Mouse (Mus musculus): Measurements from ENCODE around the gene Ica1l.
"Not testable (repeated sequence)": the region's sequence is repeated elsewhere in the genome, so short reads cannot be mapped to it uniquely, and the experiment has no call there.

Gene Ica1l

DNA sequence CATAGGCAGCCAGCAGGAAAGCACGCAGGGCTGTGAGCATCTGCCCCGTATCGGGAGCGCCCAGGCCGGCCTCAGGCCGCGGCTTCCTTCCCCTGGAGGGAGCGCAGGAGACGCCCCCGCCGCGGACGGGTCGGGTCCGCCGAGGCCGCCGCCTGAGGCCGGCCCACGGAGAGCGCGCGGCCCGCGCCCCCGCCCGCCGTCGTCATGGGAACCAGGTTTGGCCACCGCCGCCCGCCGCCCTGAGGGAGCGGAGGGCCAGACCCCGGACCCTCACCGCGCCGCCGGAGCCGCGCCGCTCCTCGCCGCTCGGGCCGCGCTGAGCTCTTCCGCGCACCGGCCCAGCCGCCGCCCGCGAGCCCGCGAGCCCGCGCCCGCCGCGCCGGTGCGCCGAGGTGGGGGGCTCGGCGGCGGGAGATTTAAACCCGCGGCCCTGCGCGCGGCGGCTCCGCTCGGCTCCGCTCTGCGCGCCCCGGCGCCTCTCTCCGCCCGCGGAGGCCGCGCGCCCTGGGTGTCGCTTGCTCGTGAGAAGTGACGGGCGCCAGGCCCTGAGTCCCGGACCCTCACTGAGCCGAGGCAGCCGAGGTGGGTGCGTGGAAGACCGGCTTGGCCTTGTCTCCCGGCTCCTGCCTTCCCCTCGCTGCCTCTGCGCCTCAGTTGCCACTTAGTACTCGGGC, at the start of gene Ica1l:
Ica1l (minus strand) TSS at position 389 of the 674 bp plus-strand sequence.
- peak; percentile 59 for DNase-seq

DNA sequence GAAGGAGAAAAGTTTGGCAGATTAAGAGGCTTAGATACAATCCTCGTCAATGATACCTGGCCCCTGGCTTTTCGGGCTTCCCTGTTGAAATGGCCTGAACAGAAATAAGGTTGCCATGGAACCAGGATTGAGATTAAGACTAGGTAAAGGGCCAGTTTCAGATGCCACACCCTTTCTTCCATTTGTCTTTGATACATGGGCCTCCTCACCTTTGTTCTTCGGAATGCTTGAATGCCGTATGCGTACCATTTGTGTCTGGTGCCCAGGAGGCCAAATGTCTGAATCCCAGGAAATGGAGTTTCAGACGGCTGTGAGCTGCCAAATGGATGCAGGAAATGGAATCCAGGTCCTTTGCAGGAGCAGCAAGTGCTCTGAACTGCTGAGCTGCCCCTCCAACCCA, 33.4 kb upstream of the Ica1l start:
- DNase-seq, result no peak

DNA sequence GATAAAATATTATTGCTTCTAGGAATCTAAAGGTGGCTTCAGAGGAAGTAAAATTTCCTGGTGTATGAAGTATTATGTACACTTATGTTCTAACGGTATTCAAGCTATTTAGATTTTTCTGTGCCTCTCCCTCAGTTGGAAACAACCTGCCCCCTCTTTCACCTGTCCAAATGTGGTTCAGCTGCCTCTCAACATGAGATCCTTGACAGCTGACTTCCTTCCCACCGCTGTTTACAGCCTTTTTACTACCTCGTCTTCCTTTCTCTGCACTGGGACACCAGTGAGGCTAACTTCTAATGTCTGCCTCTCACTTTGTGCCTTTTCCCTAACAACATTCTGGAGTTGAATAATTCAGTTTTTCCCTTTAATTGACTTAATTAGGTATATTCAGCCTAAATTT, 32.6 kb upstream of the Ica1l start:
- no peak for DNase-seq

GRCm38 (mm10) chr1:60074935-60075334, 32.0 kb upstream of the Ica1l start:
- DNase-seq, result no peak

DNA sequence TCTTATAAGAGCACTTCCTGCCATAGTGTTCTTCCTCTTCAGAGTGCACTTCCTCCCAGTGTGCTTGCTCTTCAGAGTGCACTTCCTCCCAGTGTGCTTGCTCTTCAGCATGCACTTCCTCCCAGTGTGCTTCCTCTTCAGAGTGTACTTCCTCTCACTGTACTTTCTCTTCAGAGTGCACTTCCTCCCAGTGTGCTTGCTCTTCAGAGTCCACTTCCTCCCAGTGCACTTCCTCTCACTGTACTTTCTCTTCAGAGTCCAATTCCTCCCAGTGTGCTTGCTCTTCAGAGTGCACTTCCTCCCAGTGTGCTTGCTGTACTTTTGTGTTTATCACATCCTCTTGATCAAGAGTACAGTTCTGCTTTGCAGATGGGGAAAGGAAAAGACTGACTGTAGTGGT, 27.7 kb upstream of the Ica1l start:
- not testable (repeated sequence) for DNase-seq

DNA sequence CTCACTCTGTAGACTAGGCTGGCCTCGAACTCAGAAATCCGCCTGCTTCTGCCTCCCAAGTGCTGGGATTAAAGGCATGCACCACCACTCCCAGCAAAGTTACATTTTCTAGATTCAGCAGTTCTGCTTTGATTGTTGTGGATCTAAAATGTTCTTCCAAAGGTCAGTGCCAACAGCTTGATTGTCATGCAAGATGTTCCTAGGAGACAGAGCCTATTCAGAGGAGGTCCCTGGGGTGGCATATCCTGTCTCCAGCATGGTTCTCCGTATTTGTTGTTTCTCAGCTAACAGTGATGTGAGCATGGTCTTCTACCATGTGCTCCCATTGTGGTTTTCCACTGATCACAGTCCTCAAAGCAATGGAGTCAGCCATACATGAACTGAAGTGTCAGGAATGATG, 13.3 kb upstream of the Ica1l start:
- DNase-seq, result no peak

- no peak for DNase-seq
These were observed 11.7 kb upstream of the Ica1l start for GRCm38 (mm10) chr1:60054659-60055058.

DNA sequence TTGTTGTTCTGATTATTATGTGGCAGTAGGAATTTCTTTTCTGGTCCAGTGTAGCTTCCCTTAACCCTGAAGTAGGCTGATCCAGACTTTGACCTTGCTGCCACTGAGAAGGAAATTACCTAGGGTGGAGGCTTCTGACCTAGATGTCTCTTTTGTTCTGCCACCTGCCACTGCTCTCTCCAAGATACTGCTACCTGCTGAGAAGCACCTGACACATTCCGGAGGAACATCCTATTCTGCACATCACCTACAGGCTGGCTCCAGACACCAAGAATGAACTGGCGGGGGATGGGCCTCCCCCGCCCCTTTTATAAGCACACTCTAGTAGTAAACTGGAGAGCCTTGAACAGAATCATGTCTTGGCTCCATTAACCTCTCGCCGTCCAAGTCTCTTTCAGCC, 4.5 kb upstream of the Ica1l start:
- not testable (repeated sequence) for DNase-seq

DNA sequence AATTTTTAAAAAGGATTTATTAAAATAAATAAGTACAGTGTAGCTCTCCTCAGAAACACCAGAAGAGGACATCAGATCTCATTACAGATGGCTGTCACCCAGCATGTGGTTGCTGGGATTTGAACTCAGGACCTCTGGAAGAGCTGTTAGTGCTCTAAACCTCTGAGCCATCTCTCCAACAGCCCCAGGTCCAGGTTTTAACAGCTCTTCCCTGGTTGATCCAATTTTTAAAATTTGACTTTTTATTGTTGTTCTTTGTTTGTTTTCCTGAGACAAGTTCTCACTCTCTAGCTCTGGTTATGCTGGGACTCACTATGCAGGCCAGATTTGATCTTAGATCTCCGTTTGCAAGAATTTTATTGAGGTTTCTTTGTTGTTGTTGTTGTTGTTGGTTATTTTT, 1.6 kb upstream of the Ica1l start:
- DNase-seq, result no peak

GRCm38 (mm10) chr1:60042398-60042795, 587 bp downstream of the Ica1l start:
- DNase-seq, result no peak

GRCm38 (mm10) chr1:60035044-60035443, 7.9 kb downstream of the Ica1l start:
- DNase-seq, result no peak

DNA sequence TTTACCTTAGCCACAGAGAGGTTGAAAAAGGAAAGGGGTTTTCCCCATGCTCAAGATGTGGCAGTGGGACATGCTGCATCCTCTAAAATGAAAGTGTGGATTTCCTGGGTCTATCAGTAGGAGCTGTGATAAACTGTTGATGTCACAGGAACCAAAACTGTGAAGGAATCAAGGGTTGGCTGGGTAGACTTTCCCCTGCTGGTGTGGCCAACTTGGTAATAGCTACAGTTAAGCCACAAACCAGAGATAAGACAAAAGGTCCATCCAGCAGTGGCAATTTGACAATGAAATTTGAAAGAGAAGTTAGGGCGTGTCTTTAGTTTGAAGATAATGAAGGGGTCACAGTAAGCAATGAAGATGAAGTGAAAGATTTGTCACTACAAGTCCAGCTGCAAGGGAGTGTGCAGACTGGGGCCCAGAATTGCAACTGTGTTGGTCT, 25.9 kb downstream of the Ica1l start:
- no peak for DNase-seq

DNA sequence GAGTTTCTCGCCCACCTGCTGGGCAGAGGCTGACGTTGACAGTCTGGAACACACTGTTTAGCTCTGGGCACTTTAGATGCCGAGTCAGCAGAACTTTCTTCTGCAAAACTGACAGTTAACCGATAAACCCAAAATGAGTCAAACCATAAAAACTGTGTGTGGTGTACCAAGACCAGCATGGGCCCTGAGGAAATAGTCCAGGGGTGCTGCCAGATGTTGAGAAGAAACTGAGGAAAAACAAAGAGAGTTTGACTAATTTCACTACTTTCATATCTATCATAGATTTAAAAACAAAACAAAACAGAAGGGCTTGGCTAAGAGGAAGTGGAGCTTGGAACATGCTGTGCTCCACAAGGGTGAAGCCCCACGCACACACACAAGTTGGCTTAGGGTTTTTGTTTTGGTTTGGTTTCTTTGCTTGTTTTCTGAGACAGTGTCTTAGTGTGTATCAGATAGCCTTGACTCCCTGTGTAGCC, 26.8 kb downstream of the Ica1l start:
- no peak for DNase-seq

DNA sequence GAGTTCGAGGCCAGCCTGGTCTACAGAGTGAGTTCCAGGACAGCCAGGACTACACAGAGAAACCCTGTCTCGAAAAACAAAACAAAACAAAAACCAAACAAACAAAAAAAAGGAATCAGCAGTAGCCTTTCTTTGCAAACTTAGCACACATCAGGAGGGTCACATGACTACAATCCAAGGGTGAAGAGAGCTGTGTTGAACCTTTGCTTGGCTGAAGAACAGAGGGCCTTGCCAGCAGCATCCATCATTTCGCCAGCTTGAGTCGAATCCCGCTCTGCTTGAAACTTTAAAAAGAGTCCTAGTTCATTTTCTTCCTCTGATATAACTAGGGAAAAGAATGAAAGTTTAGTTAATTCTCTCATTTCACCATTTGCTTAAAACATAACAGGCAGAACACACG, 27.5 kb downstream of the Ica1l start:
- DNase-seq, result no peak

DNA sequence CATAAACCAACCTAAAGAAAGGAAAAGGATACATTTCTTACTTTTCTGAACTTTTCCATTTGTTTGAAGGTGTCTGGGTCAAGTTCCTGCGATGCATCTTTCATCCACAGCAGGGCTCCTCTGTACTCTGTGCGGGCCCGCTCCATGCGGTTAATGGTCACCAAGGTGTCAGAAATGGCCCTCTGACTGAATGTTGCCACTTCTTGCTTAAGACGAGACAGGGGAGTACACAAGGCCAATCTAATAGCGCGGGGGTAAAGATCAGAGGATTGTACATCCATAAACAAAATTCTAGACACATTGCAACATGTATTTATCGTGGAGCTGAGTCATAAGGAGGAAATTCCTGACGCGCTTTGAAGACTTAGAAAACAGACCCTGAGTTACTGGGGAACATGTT, 29.2 kb downstream of the Ica1l start:
- DNase-seq, result no peak

GRCm38 (mm10) chr1:60008743-60009142, 34.2 kb downstream of the Ica1l start:
- no peak for DNase-seq

DNA sequence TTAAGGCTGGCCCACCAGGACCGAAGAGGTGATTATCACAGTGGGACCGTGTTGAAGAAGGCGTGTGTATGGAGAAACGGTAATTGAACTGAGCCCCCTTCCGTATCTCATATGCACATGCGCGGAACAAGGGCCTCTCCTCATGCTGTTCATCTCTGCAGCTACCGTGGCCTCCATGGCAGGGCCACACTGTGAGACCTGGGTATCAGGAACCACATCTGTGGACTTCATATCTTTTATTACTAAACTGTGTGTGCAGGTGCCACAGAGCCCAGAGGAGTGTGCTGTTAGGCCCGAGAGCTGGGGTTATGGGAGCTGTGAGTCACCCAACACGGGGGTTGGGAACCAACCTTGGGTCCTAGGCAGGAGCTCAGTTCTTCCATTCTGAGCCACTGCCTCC, 35.6 kb downstream of the Ica1l start:
- no peak for DNase-seq

DNA sequence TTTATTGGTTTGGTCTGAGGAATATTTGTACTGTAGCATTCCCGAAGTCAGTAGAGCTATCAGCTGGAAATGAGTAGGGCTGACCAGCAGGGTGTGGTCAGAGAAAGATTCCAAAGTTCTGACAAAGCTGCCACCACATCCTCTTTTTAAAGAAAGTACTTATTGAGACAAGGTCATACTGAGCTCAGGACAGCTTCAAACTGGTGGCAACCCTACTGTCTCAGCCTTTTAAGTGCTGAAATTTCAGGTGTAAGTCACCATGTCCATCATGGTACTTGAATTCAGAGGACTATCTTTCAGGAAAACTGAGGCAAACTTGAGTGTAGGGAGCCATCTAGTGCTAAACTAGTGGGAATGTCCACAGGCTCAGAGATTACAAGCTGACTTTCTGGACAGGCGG, 42.7 kb downstream of the Ica1l start:
- no peak for DNase-seq

GRCm38 (mm10) chr1:59997352-59997751, 45.6 kb downstream of the Ica1l start:
- no peak for DNase-seq

DNA sequence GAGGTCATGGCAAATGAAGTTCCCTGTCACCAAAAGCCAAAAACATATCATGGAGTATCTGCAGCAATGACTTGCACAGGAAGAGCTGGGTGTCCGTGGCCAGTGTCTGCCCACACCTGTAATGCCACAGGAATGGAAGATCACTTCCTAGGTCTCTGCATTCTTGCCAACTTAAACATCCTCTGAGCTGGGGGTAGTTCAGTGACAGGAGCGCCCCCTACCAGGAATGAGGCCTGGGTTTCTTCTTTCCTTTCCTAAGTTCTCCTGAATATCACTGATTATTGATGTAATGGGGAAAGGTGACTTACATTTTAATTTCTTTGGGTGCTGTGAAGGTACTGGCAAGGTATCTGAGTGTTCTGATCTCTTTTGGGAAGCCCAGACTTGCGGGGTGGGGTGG, 47.3 kb downstream of the Ica1l start:
- no peak for DNase-seq

DNA sequence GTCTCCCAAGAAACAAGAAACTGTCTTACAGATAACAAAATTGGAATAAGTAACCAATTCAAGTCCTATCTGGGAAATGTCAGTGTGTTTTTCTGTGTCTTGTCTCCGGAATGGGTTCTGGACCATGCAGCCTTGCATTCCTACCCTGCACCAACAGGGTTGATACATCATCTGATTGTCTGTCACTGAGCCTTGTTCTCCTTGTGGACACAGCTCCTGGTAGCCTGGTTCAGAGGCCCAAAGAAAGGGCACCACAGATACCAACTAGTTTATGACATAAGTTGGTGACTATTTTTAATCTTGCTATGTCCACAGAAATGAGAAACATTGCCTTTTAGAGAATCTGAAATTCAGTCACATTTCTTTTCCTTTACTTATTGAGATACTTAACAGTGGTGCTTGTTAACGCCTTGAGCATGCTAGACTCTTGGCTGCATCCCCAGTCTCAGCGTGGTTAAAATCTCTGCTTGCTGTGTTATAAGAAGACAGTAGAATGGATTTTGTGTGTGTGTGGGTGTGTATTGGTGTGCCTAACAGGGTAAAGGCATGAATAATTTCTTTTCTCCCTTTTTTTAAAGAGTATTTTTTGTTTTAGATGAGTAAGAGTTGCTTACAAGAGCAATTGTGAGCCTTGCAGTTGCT, 55.5 kb downstream of the Ica1l start:
- DNase-seq, result peak; percentile 59

DNA sequence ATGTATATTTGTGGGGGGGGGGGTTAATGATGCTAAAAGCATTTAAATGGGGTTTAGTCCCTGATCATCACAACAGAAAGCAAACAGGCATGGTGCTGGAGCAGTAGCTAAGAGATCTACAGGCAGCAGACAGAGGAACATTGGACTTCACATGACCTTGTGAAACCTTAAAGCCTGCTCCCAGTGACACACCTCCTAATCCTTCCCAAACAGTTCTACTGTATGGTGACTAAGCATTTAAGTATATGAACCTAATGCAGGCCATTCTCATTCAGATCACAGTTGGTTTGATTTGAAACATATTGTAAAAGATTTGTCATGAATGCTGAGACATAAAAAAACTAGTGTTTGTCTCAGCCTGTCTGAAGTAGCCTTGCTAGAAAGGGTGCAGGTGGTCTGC, 56.4 kb downstream of the Ica1l start:
- no peak for DNase-seq

GRCm38 (mm10) chr1:59967291-59967690, 75.7 kb downstream of the Ica1l start:
- DNase-seq, result no peak

DNA sequence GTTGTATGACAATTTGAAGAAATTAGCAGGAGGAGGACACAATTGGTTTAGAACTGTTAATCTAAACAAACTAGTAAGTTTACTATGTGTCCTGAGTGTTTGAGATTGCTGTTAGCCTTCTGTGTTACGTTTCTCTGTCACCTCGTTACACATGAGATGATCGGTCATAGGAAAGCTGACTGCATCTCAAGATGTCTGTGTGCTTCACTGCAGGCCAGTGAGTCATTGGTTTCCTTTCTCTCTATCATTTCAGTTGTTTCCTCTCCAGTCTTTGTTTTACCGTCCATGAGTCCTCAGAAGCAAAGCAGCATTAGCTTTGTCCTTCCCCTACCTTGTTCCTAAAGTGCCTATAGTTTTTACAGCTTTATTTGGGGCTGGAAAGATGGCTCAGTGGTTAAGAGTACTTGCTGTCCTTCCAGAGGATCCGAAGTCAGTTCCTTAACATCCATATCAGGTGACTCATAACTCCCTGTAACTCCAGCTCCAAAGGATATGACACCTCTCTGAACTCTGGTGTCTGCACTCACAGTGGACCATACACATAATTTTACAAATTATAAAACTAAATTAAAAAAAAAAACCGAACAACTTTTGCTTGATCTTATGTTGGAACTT, 76.7 kb downstream of the Ica1l start:
- no peak for DNase-seq
